Mouse (Mus musculus) heart, embryonic 10.5 days (tissue): ENCODE measurements at regions not wholly inside any gene's neighbourhood (a gene's known extent, or its start where the extent isn't known, plus 50 kb on each side); places are given as distances from the start of the nearest gene placed in this dataset.

ENCODE experiments used
- DNase-seq: peaks from one replicate; pipeline ENCODE4 v3.0.0-alpha.2; 2017; ENCODE audit warnings: low spot score
- H3K27ac ChIP-seq: fragments of 300-500 bp; sonication (generic); 2 replicates; pipeline ENCODE4 v1.5.1; 2016; ENCODE audit warnings: mild to moderate bottlenecking
- H3K27me3 ChIP-seq: fragments of 300-500 bp; sonication (generic); 2 replicates; pipeline ENCODE4 v1.6.1; 2016; ENCODE audit warnings: mild to moderate bottlenecking; ENCODE audit not compliant: poor library complexity, insufficient read depth, severe bottlenecking
- H3K36me3 ChIP-seq: fragments of 300-500 bp; sonication (generic); 2 replicates; pipeline ENCODE4 v1.6.1; 2016; ENCODE audit warnings: mild to moderate bottlenecking, moderate library complexity
- H3K4me1 ChIP-seq: fragments of 300-500 bp; sonication (generic); 2 replicates; pipeline ENCODE4 v1.6.1; 2016; ENCODE audit warnings: mild to moderate bottlenecking
- H3K4me3 ChIP-seq: fragments of 300-500 bp; sonication (generic); 2 replicates; pipeline ENCODE4 v1.5.1; 2016; ENCODE audit warnings: mild to moderate bottlenecking, moderate library complexity
- H3K9me3 ChIP-seq: fragments of 300-500 bp; sonication (generic); 2 replicates; pipeline ENCODE4 v1.6.1; 2016; ENCODE audit warnings: mild to moderate bottlenecking, moderate library complexity
- WGBS: fragments of 180-500 bp; shearing (Covaris S2); methylation state at CpG from one replicate; pipeline ENCODE4 v1.1.7; 2016; 5-methylcytosine and 5-hydroxymethylcytosine counted together

- DNase-seq = no peak
- no peaks in the 10 kb centered on the region for H3K36me3 ChIP-seq
- H3K27ac ChIP-seq = no peak overlapping the region
- no peaks in the 10 kb centered on the region for H3K9me3 ChIP-seq
- no peaks in the 10 kb centered on the region for H3K4me1 ChIP-seq
- no peak overlapping the region for H3K4me3 ChIP-seq
- 78% methylated on average over 7 of the region's 7 CpGs for WGBS
- no peaks in the 10 kb centered on the region for H3K27me3 ChIP-seq
Measured at GRCm38 (mm10) chr10:117529269-117530006, 99.9 kb upstream of the Cpm start.

- no peaks in the 10 kb centered on the region for H3K27me3 ChIP-seq
- no peaks in the 10 kb centered on the region for H3K9me3 ChIP-seq
- no peaks in the 10 kb centered on the region for H3K4me1 ChIP-seq
- no peak overlapping the region for H3K27ac ChIP-seq
- no peaks in the 10 kb centered on the region for H3K36me3 ChIP-seq
- DNase-seq = no peak
- H3K4me3 ChIP-seq = no peak overlapping the region
- 82% methylated on average over 8 of the region's 8 CpGs for WGBS
Measured at GRCm38 (mm10) chr10:117528575-117529268, 100.6 kb upstream of the Cpm start.

GRCm38 (mm10) chr10:117527979-117528378 is 101.3 kb upstream of the Cpm start:
- Histone ChIP-seq H3K27me3 (no peaks in the 10 kb centered on the region), H3K4me3 (no peak overlapping the region), H3K9me3 (no peaks in the 10 kb centered on the region), H3K36me3 (no peaks in the 10 kb centered on the region), H3K27ac (no peak overlapping the region), H3K4me1 (no peaks in the 10 kb centered on the region)
- WGBS = 81% methylated on average over 6 of the region's 6 CpGs
- no peak for DNase-seq

GRCm38 (mm10) chr10:117527243-117527642 is 102.1 kb upstream of the Cpm start:
- Histone ChIP-seq H3K9me3 (no peaks in the 10 kb centered on the region), H3K4me1 (no peaks in the 10 kb centered on the region), H3K4me3 (no peak overlapping the region), H3K27ac (no peak overlapping the region), H3K27me3 (no peaks in the 10 kb centered on the region), H3K36me3 (no peaks in the 10 kb centered on the region)
- WGBS = 84% methylated on average over 5 of the region's 5 CpGs
- DNase-seq = no peak

GRCm38 (mm10) chr10:117526834-117527188 is 102.5 kb upstream of the Cpm start:
- no peak for DNase-seq
- 72% methylated on average over 3 of the region's 3 CpGs for WGBS
- Histone ChIP-seq H3K4me1 (no peaks in the 10 kb centered on the region), H3K27me3 (no peaks in the 10 kb centered on the region), H3K36me3 (no peaks in the 10 kb centered on the region), H3K4me3 (no peak overlapping the region), H3K27ac (no peak overlapping the region), H3K9me3 (no peaks in the 10 kb centered on the region)

GRCm38 (mm10) chr10:117526008-117526833 is 103.1 kb upstream of the Cpm start:
- no peak for DNase-seq
- H3K27me3 ChIP-seq = no peaks in the 10 kb centered on the region
- WGBS = 80% methylated on average over 16 of the region's 16 CpGs
- H3K36me3 ChIP-seq = no peaks in the 10 kb centered on the region
- no peaks in the 10 kb centered on the region for H3K9me3 ChIP-seq
- no peak overlapping the region for H3K4me3 ChIP-seq
- no peak overlapping the region for H3K27ac ChIP-seq
- H3K4me1 ChIP-seq = no peaks in the 10 kb centered on the region

- H3K4me1 ChIP-seq = no peaks in the 10 kb centered on the region
- H3K27ac ChIP-seq = no peak overlapping the region
- H3K36me3 ChIP-seq = no peaks in the 10 kb centered on the region
- H3K9me3 ChIP-seq = no peaks in the 10 kb centered on the region
- no peaks in the 10 kb centered on the region for H3K27me3 ChIP-seq
- DNase-seq = no peak
- no peak overlapping the region for H3K4me3 ChIP-seq
- 56% methylated on average over 3 of the region's 3 CpGs for WGBS
Measured at GRCm38 (mm10) chr10:117525608-117526007, 103.7 kb upstream of the Cpm start.

GRCm38 (mm10) chr10:117524926-117525565 is 104.3 kb upstream of the Cpm start:
- DNase-seq = no peak
- Histone ChIP-seq H3K36me3 (no peaks in the 10 kb centered on the region), H3K27ac (no peak overlapping the region), H3K27me3 (no peaks in the 10 kb centered on the region), H3K4me3 (no peak overlapping the region), H3K4me1 (no peaks in the 10 kb centered on the region), H3K9me3 (no peaks in the 10 kb centered on the region)
- WGBS = 83% methylated on average over 8 of the region's 8 CpGs

GRCm38 (mm10) chr10:117524101-117524500 is 105.2 kb upstream of the Cpm start:
- 84% methylated on average over 7 of the region's 7 CpGs for WGBS
- Histone ChIP-seq H3K27ac (no peak overlapping the region), H3K36me3 (no peaks in the 10 kb centered on the region), H3K4me1 (0 out of 2 replicates have a peak, but pooled peaks cover 7% of the 10 kb centered on the region), H3K9me3 (no peaks in the 10 kb centered on the region), H3K27me3 (no peaks in the 10 kb centered on the region), H3K4me3 (no peak overlapping the region)
- DNase-seq = no peak

GRCm38 (mm10) chr10:117522906-117523829 is 106.1 kb upstream of the Cpm start:
- Histone ChIP-seq H3K36me3 (no peaks in the 10 kb centered on the region), H3K27ac (no peak overlapping the region), H3K9me3 (no peaks in the 10 kb centered on the region), H3K27me3 (no peaks in the 10 kb centered on the region), H3K4me3 (no peak overlapping the region), H3K4me1 (peaks cover 10% of the 10 kb centered on the region; the same call in 1 of the 2 replicates)
- DNase-seq = no peak
- WGBS = 77% methylated on average over 10 of the region's 10 CpGs

- DNase-seq = no peak
- Histone ChIP-seq H3K4me3 (no peak overlapping the region), H3K36me3 (no peaks in the 10 kb centered on the region), H3K27ac (no peak overlapping the region), H3K27me3 (no peaks in the 10 kb centered on the region), H3K9me3 (no peaks in the 10 kb centered on the region), H3K4me1 (peaks cover 15% of the 10 kb centered on the region)
- WGBS = 75% methylated on average over 3 of the region's 3 CpGs
Measured at GRCm38 (mm10) chr10:117522373-117522772, 106.9 kb upstream of the Cpm start.
